Mouse (Mus musculus): ENCODE data around the gene Glt8d2.
"Not testable (repeated sequence)": the region's sequence is repeated elsewhere in the genome, so short reads cannot be mapped to it uniquely, and the experiment has no call there.

The Glt8d2 gene

GRCm38 (mm10) chr10:82646083-82646482 is 44.4 kb downstream of the Glt8d2 start:
- DNase-seq (ENCODE audit: low spot score in 2 of 2), result no peak

- DNase-seq (ENCODE audit: low spot score in 2 of 2), result no peak
Measured at GRCm38 (mm10) chr10:82641481-82641880, 49.0 kb downstream of the Glt8d2 start.

- no peak for DNase-seq (ENCODE audit: low spot score in 2 of 2)
Measured at GRCm38 (mm10) chr10:82639032-82639698, 51.3 kb downstream of the Glt8d2 start.

- no peak for DNase-seq (ENCODE audit: low spot score in 2 of 2)
Measured at GRCm38 (mm10) chr10:82636321-82636720, 54.1 kb downstream of the Glt8d2 start.

- no peak for DNase-seq (ENCODE audit: low spot score in 2 of 2)
Measured at GRCm38 (mm10) chr10:82634348-82634747, 56.1 kb downstream of the Glt8d2 start.

- DNase-seq (ENCODE audit: low spot score in 2 of 2), result no peak
Measured at GRCm38 (mm10) chr10:82632496-82633280, 57.8 kb downstream of the Glt8d2 start.

- no peak for DNase-seq (ENCODE audit: low spot score in 2 of 2)
Measured at GRCm38 (mm10) chr10:82631133-82631532, 59.3 kb downstream of the Glt8d2 start.

- DNase-seq (ENCODE audit: low spot score in 2 of 2), result no peak
Measured at GRCm38 (mm10) chr10:82630497-82630896, 60.0 kb downstream of the Glt8d2 start.

GRCm38 (mm10) chr10:82629586-82630255 is 60.7 kb downstream of the Glt8d2 start, which contains the start of gene Tdg:
Gene Tdg, plus strand, starts transcription at chr10:82629828.
- DNase-seq (ENCODE audit: low spot score in 2 of 2), result peak; percentile 81 to 84

GRCm38 (mm10) chr10:82629111-82629585 is 61.3 kb downstream of the Glt8d2 start:
- DNase-seq (ENCODE audit: low spot score in 2 of 2), result no peak

- DNase-seq (ENCODE audit: low spot score in 2 of 2), result not testable (repeated sequence)
Measured at GRCm38 (mm10) chr10:82623553-82623932, 66.9 kb downstream of the Glt8d2 start.

GRCm38 (mm10) chr10:82622671-82623552 is 67.5 kb downstream of the Glt8d2 start, which contains the start of gene 1190007I07Rik:
Gene 1190007I07Rik, minus strand, starts transcription at chr10:82623228.
- DNase-seq (ENCODE audit: low spot score in 2 of 2), result peak; percentile 74 to 77

- no peak for DNase-seq (ENCODE audit: low spot score in 2 of 2)
Measured at GRCm38 (mm10) chr10:82622235-82622634, 68.2 kb downstream of the Glt8d2 start.
